8 mouse cellular contexts compared by ENCODE assay signal in the genomic region with DNA sequence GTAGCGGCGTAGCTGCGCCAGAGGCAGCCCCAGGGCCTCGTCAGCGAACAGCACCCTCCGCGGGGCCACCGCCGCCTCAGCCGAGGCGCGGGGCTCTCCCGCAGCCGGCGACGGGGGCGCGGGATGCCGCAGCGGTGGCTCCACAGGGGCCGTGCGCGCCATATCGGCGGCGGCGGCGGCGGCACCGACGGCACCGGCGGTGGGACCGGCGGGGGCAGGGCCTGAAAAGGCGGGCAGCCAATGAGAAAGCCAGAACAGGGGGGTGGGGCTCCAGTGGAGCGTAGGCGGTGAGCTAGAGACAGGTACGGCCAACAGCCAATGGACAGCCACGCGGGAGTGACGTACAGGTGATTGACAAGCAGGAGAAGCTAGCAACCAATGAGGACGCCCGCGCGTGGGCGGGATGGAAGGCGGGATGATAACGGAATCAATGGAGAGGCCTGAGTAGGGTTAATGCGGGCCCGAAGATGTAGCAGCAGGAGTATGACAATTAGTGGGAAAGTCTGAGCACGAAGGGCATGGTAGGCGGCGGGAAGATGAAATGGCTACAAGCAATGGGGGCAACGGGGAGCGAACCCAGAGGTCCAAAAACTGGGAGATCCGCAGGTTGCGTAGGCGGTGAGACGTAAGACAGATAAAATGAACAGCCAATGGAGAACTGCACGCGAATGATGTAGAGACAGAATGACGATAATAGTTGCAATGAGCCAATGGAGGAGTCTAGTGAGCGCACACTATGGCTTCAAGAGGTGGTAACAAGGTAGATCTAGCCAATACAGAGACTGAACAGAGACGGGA. TPM values are rescaled to one million over a fixed set of nuclear protein-coding genes. Genes with fewer than 3 reads are reported as not detected.
DNase-seq lines count a peak whose midpoint lies in the region; ATAC-seq and TF ChIP-seq lines count a peak whose summit lies in the region.

A gene (minus strand): TSS at position 197 of the 798 bp plus-strand sequence.

- intact Hi-C loops in heart, postnatal 10 days (cut with DNase I), result loop anchor here (10.0 kb wide), 1 partner anchor 121 kb away; a partner anchor contains a TSS

- TF ChIP-seq CTCF in ES-Bruce4 (IDR thresholded peaks at IDR 0.05; ENCODE audit: low read depth, low read length), result no peak
- no peak for TF ChIP-seq CTCF in liver, postnatal 0 days (IDR thresholded peaks at IDR 0.05; ENCODE audit: low read depth)

- H3K36me3 ChIP-seq in ES-Bruce4 (ENCODE audit: control insufficient read depth, insufficient read depth, low read length, poor library complexity, severe bottlenecking), result no peaks in the 10 kb centered on the region
- no peaks in the 10 kb centered on the region for H3K36me3 ChIP-seq in forebrain, embryonic 13.5 days (ENCODE audit: poor library complexity, severe bottlenecking)
- H3K36me3 ChIP-seq in liver, postnatal 0 days (replicated peaks; ENCODE audit: insufficient read depth, low read length), result no peaks in the 10 kb centered on the region
- H3K36me3 ChIP-seq in neural tube, embryonic 14.5 days (ENCODE audit: control insufficient read depth, insufficient read depth, low read length), result no peaks in the 10 kb centered on the region

- peak; percentile 93 for DNase-seq in heart, postnatal 10 days
- peak; percentile 61 for DNase-seq in large intestine, adult 2 months (ENCODE audit: low read depth, low spot score)
- peak; percentile 92 for DNase-seq in liver, postnatal 0 days
- DNase-seq in testis, postnatal 10 days (ENCODE audit: low spot score), result peak; percentile 92

- WGBS in forebrain, embryonic 13.5 days, result 24% methylated on average over 58 of the region's 65 CpGs
- 21% methylated on average over 65 of the region's 65 CpGs for WGBS in large intestine, adult 2 months
- WGBS in liver, postnatal 0 days (ENCODE audit: insufficient replicate concordance), result 25% methylated on average over 40 of the region's 65 CpGs
- 18% methylated on average over 43 of the region's 65 CpGs for WGBS in neural tube, embryonic 14.5 days

- peaks cover 1% of the 10 kb centered on the region for H3K4me1 ChIP-seq in ES-Bruce4 (ENCODE audit: control insufficient read depth, insufficient read depth, low read length)
- peaks cover 29% of the 10 kb centered on the region for H3K4me1 ChIP-seq in forebrain, embryonic 13.5 days
- H3K4me1 ChIP-seq in liver, postnatal 0 days (ENCODE audit: insufficient read depth), result peaks cover 16% of the 10 kb centered on the region
- peaks cover 8% of the 10 kb centered on the region for H3K4me1 ChIP-seq in neural tube, embryonic 14.5 days (ENCODE audit: control insufficient read depth, insufficient read depth, low read length)

- H3K27ac ChIP-seq in ES-Bruce4 (ENCODE audit: insufficient read depth, low read length), result peak within 1 kb of the TSS; percentile 63
- H3K27ac ChIP-seq in forebrain, embryonic 13.5 days, result peak within 1 kb of the TSS; percentile 88
- peak within 1 kb of the TSS; percentile 85 for H3K27ac ChIP-seq in liver, postnatal 0 days (ENCODE audit: low read depth)
- H3K27ac ChIP-seq in neural tube, embryonic 14.5 days (ENCODE audit: low read depth, low read length), result peak within 1 kb of the TSS; percentile 93

- TF ChIP-seq EP300 in ES-Bruce4 (IDR thresholded peaks at IDR 0.05; ENCODE audit: insufficient read depth, low read depth, low read length), result no peak
- TF ChIP-seq EP300 in liver, postnatal 0 days (IDR thresholded peaks at IDR 0.05; ENCODE audit: low read depth), result peak; percentile 9; the same call in 1 of the 2 replicates

- ATAC-seq in cerebellum, adult (ENCODE audit: insufficient number of reproducible peaks, low FRiP score, low TSS enrichment), result peak; percentile 96
- ATAC-seq in forebrain, embryonic 13.5 days, result peak; percentile 98
- ATAC-seq in liver, postnatal 0 days, result peak; percentile 98
- ATAC-seq in neural tube, embryonic 14.5 days (ENCODE audit: low read depth), result peak; percentile 98

- peak within 1 kb of the TSS; percentile 80 for H3K4me3 ChIP-seq in ES-Bruce4 (ENCODE audit: low read depth, low read length)
- peak within 1 kb of the TSS; percentile 55 for H3K4me3 ChIP-seq in forebrain, embryonic 13.5 days
- H3K4me3 ChIP-seq in liver, postnatal 0 days (ENCODE audit: low read depth, low read length), result peak within 1 kb of the TSS; percentile 64
- H3K4me3 ChIP-seq in neural tube, embryonic 14.5 days (ENCODE audit: low read depth, low read length), result peak within 1 kb of the TSS; percentile 44

- no peak for TF ChIP-seq POLR2A in ES-Bruce4 (IDR thresholded peaks at IDR 0.05; ENCODE audit: insufficient read depth, low read length)

- peak within 1 kb of the TSS; percentile 97 for H3K9ac ChIP-seq in ES-Bruce4 (ENCODE audit: low read depth, poor library complexity, severe bottlenecking)
- H3K9ac ChIP-seq in forebrain, embryonic 13.5 days, result peak within 1 kb of the TSS; percentile 75
- peak within 1 kb of the TSS; percentile 75 for H3K9ac ChIP-seq in liver, postnatal 0 days (replicated peaks)
- H3K9ac ChIP-seq in neural tube, embryonic 14.5 days (replicated peaks; ENCODE audit: low read depth, low read length), result peak within 1 kb of the TSS; percentile 71

- H3K27me3 ChIP-seq in ES-Bruce4 (ENCODE audit: control insufficient read depth, insufficient read depth, low read length, poor library complexity, severe bottlenecking), result no peaks in the 10 kb centered on the region
- H3K27me3 ChIP-seq in forebrain, embryonic 13.5 days, result no peaks in the 10 kb centered on the region
- H3K27me3 ChIP-seq in liver, postnatal 0 days (ENCODE audit: insufficient read depth, low read length), result no peaks in the 10 kb centered on the region
- H3K27me3 ChIP-seq in neural tube, embryonic 14.5 days (ENCODE audit: control insufficient read depth, insufficient read depth, low read length), result no peaks in the 10 kb centered on the region

- H3K9me3 ChIP-seq in ES-Bruce4 (replicated peaks; ENCODE audit: control insufficient read depth, insufficient read depth, low read length, poor library complexity, severe bottlenecking), result no peaks in the 10 kb centered on the region
- H3K9me3 ChIP-seq in forebrain, embryonic 13.5 days (replicated peaks), result no peaks in the 10 kb centered on the region
- H3K9me3 ChIP-seq in liver, postnatal 0 days (ENCODE audit: low read length), result no peaks in the 10 kb centered on the region
- no peaks in the 10 kb centered on the region for H3K9me3 ChIP-seq in neural tube, embryonic 14.5 days (ENCODE audit: control insufficient read depth, low read length)

- H3K4me2 ChIP-seq in forebrain, embryonic 13.5 days, result peak within 1 kb of the TSS; percentile 65
- peak within 1 kb of the TSS; percentile 85 for H3K4me2 ChIP-seq in liver, postnatal 0 days (ENCODE audit: low read depth, low read length)
- peak within 1 kb of the TSS; percentile 56 for H3K4me2 ChIP-seq in neural tube, embryonic 14.5 days (ENCODE audit: low read depth, low read length)

RNA-seq across cellular contexts. Expression of the gene that starts here (rescaled TPM):
- polyA plus RNA-seq in ES-Bruce4 (2011; ENCODE audit: insufficient read depth, insufficient read length, low read depth, missing spikeins), result 7.0 and 11.5 TPM in 2 replicates
- polyA plus RNA-seq in forebrain, embryonic 13.5 days (2015; fragmentation: Nextera tagmentation; extraction: Ambion mirVana), result 3.0 and 3.6 TPM in 2 replicates
- 1 to 10 TPM; 1.9 to 2.1 TPM for total RNA-seq in heart, postnatal 10 days (2021)
- 0.60 and 1.8 TPM in 2 replicates for polyA plus RNA-seq in large intestine, adult 2 months (2012; rRNA removed)
- 0.26 and 0.35 TPM in 2 replicates for polyA plus RNA-seq in liver, postnatal 0 days (2015; fragmentation: Nextera tagmentation; extraction: Ambion mirVana)
- polyA plus RNA-seq in neural tube, embryonic 14.5 days (2014; fragmentation: Nextera tagmentation; extraction: Ambion mirVana), result 6.2 and 7.3 TPM in 2 replicates

Comparison
In these comparisons a context has a peak if more than half of its experiments do, and no peak if none do; other contexts are left out.
1. Peak in every context shown above with its lines: DNase-seq, ATAC-seq, H3K4me3 ChIP-seq and H3K27ac ChIP-seq.
2. Peak in DNase-seq, ATAC-seq, H3K4me3 ChIP-seq, H3K27ac ChIP-seq, H3K9ac ChIP-seq and H3K4me2 ChIP-seq in liver, postnatal 0 days; RNA of the gene not detected or under 1 TPM.